Mouse (Mus musculus) forebrain, embryonic 13.5 days (tissue): ENCODE measurements around the gene Grip1. TPM values are rescaled to one million over a fixed set of nuclear protein-coding genes. Genes with fewer than 3 reads are reported as not detected.

Experiments used
- ATAC-seq: fragments of 200-750 bp; cut with Nextera tagmentation; 2 replicates; pipeline ENCODE4 v1.8.0; 2017
- H3K27ac ChIP-seq: fragments of 300-500 bp; sonication (generic); 2 replicates; pipeline ENCODE4 v1.5.1; 2015; ENCODE audit warnings: inconsistent platforms, mild to moderate bottlenecking, moderate library complexity
- H3K27me3 ChIP-seq: fragments of 300-500 bp; sonication (generic); 2 replicates; pipeline ENCODE4 v1.6.1; 2015; ENCODE audit warnings: mild to moderate bottlenecking, inconsistent platforms
- H3K36me3 ChIP-seq: fragments of 300-500 bp; sonication (generic); 2 replicates; pipeline ENCODE4 v1.6.1; 2015; ENCODE audit warnings: mild to moderate bottlenecking, inconsistent platforms; ENCODE audit not compliant: poor library complexity, severe bottlenecking
- H3K4me1 ChIP-seq: fragments of 300-500 bp; sonication (generic); 2 replicates; pipeline ENCODE4 v1.6.1; 2015; ENCODE audit warnings: inconsistent platforms
- H3K4me2 ChIP-seq: fragments of 300-500 bp; sonication (generic); 2 replicates; pipeline ENCODE4 v1.6.1; 2015; ENCODE audit warnings: inconsistent platforms, mild to moderate bottlenecking, moderate library complexity
- H3K4me3 ChIP-seq: fragments of 300-500 bp; sonication (generic); 2 replicates; pipeline ENCODE4 v1.5.1; 2015; ENCODE audit warnings: mild to moderate bottlenecking, inconsistent platforms
- H3K9ac ChIP-seq: fragments of 300-500 bp; sonication (generic); 2 replicates; pipeline ENCODE4 v1.6.1; 2015; ENCODE audit warnings: mild to moderate bottlenecking, inconsistent platforms
- H3K9me3 ChIP-seq: fragments of 300-500 bp; sonication (generic); replicated peaks from 2 replicates; pipeline ENCODE4 v1.6.1; 2016; ENCODE audit warnings: inconsistent platforms
- WGBS: fragments of 180-500 bp; shearing (Covaris S2); methylation state at CpG from one replicate; pipeline ENCODE4 v1.1.7; 2015; 5-methylcytosine and 5-hydroxymethylcytosine counted together
- polyA plus RNA-seq: library from polyadenylated mRNA; unstranded; fragments of >200 nt; fragmentation: Nextera tagmentation; extraction: Ambion mirVana; gene quantifications from 2 replicates; pipeline ENCODE4 v1.2.1, GENCODE M21; 2015

The Grip1 gene
- polyA plus RNA-seq, 1 experiment from 2014 or later = 12.4 TPM

GRCm38 (mm10) chr10:119824521-119824920 is 370.9 kb downstream of the Grip1 start:
- Histone ChIP-seq H3K27ac (peak overlapping the region; percentile 14; the same call in 1 of the 2 replicates), H3K4me1 (peaks cover 30% of the 10 kb centered on the region), H3K9ac (no peak overlapping the region), H3K36me3 (no peaks in the 10 kb centered on the region), H3K4me3 (no peak overlapping the region), H3K27me3 (no peaks in the 10 kb centered on the region), H3K4me2 (no peak overlapping the region), H3K9me3 (no peaks in the 10 kb centered on the region)
- no peak for ATAC-seq
- WGBS = 84% methylated on average over 11 of the region's 11 CpGs

GRCm38 (mm10) chr10:119830388-119830956 is 376.8 kb downstream of the Grip1 start:
- Histone ChIP-seq H3K4me3 (no peak overlapping the region), H3K4me1 (peaks cover 20% of the 10 kb centered on the region), H3K9me3 (peaks cover 12% of the 10 kb centered on the region), H3K4me2 (no peak overlapping the region), H3K36me3 (peaks cover 4% of the 10 kb centered on the region; the same call in 1 of the 2 replicates), H3K27me3 (no peaks in the 10 kb centered on the region), H3K9ac (no peak overlapping the region), H3K27ac (no peak overlapping the region)
- no peak for ATAC-seq
- 67% methylated on average over 6 of the region's 6 CpGs for WGBS

GRCm38 (mm10) chr10:119831086-119831485 is 377.5 kb downstream of the Grip1 start:
- no peaks in the 10 kb centered on the region for H3K27me3 ChIP-seq
- H3K4me1 ChIP-seq = peaks cover 14% of the 10 kb centered on the region
- H3K4me3 ChIP-seq = no peak overlapping the region
- no peak for ATAC-seq
- 100% methylated on average over 1 of the region's 1 CpGs for WGBS
- peaks cover 12% of the 10 kb centered on the region for H3K9me3 ChIP-seq
- H3K36me3 ChIP-seq = peaks cover 4% of the 10 kb centered on the region; the same call in 1 of the 2 replicates
- H3K4me2 ChIP-seq = no peak overlapping the region
- no peak overlapping the region for H3K27ac ChIP-seq
- H3K9ac ChIP-seq = no peak overlapping the region

- no peak for ATAC-seq
- Histone ChIP-seq H3K4me2 (no peak overlapping the region), H3K9me3 (peaks cover 12% of the 10 kb centered on the region), H3K27ac (no peak overlapping the region), H3K9ac (no peak overlapping the region), H3K4me3 (no peak overlapping the region), H3K4me1 (peaks cover 16% of the 10 kb centered on the region), H3K27me3 (no peaks in the 10 kb centered on the region), H3K36me3 (peaks cover 4% of the 10 kb centered on the region; the same call in 1 of the 2 replicates)
- WGBS = 87% methylated on average over 5 of the region's 5 CpGs
Observed at GRCm38 (mm10) chr10:119833334-119833733, 379.7 kb downstream of the Grip1 start.

- Histone ChIP-seq H3K27me3 (no peaks in the 10 kb centered on the region), H3K36me3 (peaks cover 4% of the 10 kb centered on the region; the same call in 1 of the 2 replicates), H3K9ac (no peak overlapping the region), H3K4me1 (peaks cover 16% of the 10 kb centered on the region), H3K27ac (no peak overlapping the region), H3K4me3 (no peak overlapping the region), H3K9me3 (peaks cover 12% of the 10 kb centered on the region), H3K4me2 (no peak overlapping the region)
- no peak for ATAC-seq
- 79% methylated on average over 4 of the region's 4 CpGs for WGBS
Observed at GRCm38 (mm10) chr10:119834122-119834521, 380.5 kb downstream of the Grip1 start.

DNA sequence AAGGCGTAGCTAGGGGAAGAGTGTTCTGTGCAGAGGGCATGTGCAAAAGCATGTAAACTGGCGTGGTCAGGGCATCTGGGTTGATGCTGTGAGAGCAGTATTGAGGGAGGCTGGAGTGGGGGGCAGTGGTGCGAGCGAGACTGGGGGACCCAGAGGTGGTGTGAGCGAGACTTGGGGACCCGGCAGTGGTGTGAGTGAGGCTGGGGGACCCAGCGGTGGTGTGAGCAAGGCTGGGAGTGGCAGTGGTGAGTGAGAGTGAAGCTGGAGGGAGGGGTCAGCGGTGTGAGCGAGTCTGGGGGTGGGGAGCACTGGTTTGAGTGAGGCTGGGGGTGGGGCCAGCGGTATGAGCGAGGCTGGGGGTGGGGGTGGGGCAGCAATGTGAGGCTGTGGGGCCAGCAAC is 386.0 kb downstream of the Grip1 start:
- Histone ChIP-seq H3K4me3 (no peak overlapping the region), H3K4me2 (no peak overlapping the region), H3K36me3 (no peaks in the 10 kb centered on the region), H3K27me3 (no peaks in the 10 kb centered on the region), H3K27ac (no peak overlapping the region), H3K9me3 (no peaks in the 10 kb centered on the region), H3K9ac (no peak overlapping the region), H3K4me1 (peaks cover 9% of the 10 kb centered on the region)
- 88% methylated on average over 11 of the region's 11 CpGs for WGBS
- 0 out of 2 replicates have a peak, but pooled peaks have one; percentile 19 for ATAC-seq

DNA sequence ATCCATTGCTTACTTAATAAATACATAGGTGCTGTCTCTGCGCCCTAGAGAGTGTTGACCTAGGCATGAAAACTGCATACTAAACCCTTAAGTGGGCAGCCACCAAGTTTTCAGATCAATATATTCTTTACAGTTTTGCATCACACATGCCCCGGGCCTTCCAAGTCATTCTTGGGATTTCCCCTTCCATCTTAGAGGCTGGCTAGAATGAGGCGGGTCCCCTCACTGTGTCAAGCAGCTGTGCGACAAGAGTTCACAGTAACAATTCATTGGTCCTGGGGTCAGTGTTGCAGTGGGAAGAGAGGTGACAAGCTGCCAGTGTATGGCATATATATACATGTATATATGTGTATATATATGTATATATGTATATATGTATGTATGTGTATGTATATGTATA is 388.4 kb downstream of the Grip1 start:
- no peaks in the 10 kb centered on the region for H3K9me3 ChIP-seq
- no peak overlapping the region for H3K4me3 ChIP-seq
- WGBS = 87% methylated on average over 4 of the region's 4 CpGs
- H3K4me2 ChIP-seq = no peak overlapping the region
- no peaks in the 10 kb centered on the region for H3K27me3 ChIP-seq
- no peak overlapping the region for H3K27ac ChIP-seq
- ATAC-seq = no peak
- peaks cover 11% of the 10 kb centered on the region for H3K4me1 ChIP-seq
- H3K36me3 ChIP-seq = no peaks in the 10 kb centered on the region
- H3K9ac ChIP-seq = no peak overlapping the region

GRCm38 (mm10) chr10:119845705-119846410 is 392.2 kb downstream of the Grip1 start:
- no peak for ATAC-seq
- H3K4me3 ChIP-seq = no peak overlapping the region
- no peak overlapping the region for H3K9ac ChIP-seq
- no peaks in the 10 kb centered on the region for H3K9me3 ChIP-seq
- no peaks in the 10 kb centered on the region for H3K27me3 ChIP-seq
- H3K4me1 ChIP-seq = peaks cover 8% of the 10 kb centered on the region
- H3K27ac ChIP-seq = no peak overlapping the region
- WGBS = 79% methylated on average over 11 of the region's 11 CpGs
- no peaks in the 10 kb centered on the region for H3K36me3 ChIP-seq
- H3K4me2 ChIP-seq = no peak overlapping the region

GRCm38 (mm10) chr10:119851594-119851993 is 398.0 kb downstream of the Grip1 start:
- Histone ChIP-seq H3K27ac (no peak overlapping the region), H3K4me1 (no peaks in the 10 kb centered on the region), H3K36me3 (no peaks in the 10 kb centered on the region), H3K9ac (no peak overlapping the region), H3K27me3 (no peaks in the 10 kb centered on the region), H3K4me3 (no peak overlapping the region), H3K9me3 (no peaks in the 10 kb centered on the region), H3K4me2 (no peak overlapping the region)
- WGBS = 87% methylated on average over 11 of the region's 11 CpGs
- ATAC-seq = no peak

- H3K9me3 ChIP-seq = no peaks in the 10 kb centered on the region
- H3K4me2 ChIP-seq = no peak overlapping the region
- WGBS = 90% methylated on average over 7 of the region's 7 CpGs
- H3K4me3 ChIP-seq = no peak overlapping the region
- no peak overlapping the region for H3K9ac ChIP-seq
- H3K27me3 ChIP-seq = no peaks in the 10 kb centered on the region
- H3K36me3 ChIP-seq = no peaks in the 10 kb centered on the region
- H3K4me1 ChIP-seq = no peaks in the 10 kb centered on the region
- no peak for ATAC-seq
- H3K27ac ChIP-seq = no peak overlapping the region
Observed at GRCm38 (mm10) chr10:119852582-119853135, 399.0 kb downstream of the Grip1 start.

- no peak for ATAC-seq
- H3K4me2 ChIP-seq = no peak overlapping the region
- H3K27ac ChIP-seq = no peak overlapping the region
- H3K36me3 ChIP-seq = peaks cover 9% of the 10 kb centered on the region
- H3K9me3 ChIP-seq = peaks cover 29% of the 10 kb centered on the region
- H3K9ac ChIP-seq = no peak overlapping the region
- no peak overlapping the region for H3K4me3 ChIP-seq
- WGBS = 86% methylated on average over 3 of the region's 3 CpGs
- H3K4me1 ChIP-seq = no peaks in the 10 kb centered on the region
- H3K27me3 ChIP-seq = no peaks in the 10 kb centered on the region
Observed at GRCm38 (mm10) chr10:119867726-119868125, 414.1 kb downstream of the Grip1 start.

DNA sequence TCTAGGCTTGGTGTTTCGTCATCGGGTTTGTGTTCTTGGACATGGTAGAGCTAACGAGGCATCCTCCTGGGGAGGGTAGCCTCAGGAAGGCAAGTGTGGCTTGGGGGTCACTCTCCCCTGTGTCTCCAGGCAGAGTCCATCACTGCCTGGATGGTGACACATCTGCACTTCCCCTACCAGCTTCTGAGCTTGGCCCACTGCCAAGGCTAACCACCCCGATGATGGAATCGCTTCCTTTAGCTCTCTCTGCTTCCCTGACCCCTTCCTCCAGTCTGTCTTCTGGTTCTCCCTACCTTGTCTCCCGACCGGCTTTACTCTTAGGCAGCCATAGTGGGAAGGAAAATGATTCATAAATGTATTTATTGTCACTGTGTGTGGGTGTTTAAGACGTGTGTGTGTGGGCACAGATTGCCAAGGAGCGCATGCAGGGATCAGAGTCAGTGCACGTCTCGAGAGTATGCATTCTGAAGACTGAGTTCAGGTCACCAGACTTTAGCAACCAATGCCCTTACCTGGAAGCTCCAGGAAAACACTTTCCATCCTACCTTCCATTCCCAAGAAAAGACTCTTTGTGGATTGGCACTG is 415.5 kb downstream of the Grip1 start:
- no peaks in the 10 kb centered on the region for H3K27me3 ChIP-seq
- no peak for ATAC-seq
- WGBS = 86% methylated on average over 11 of the region's 11 CpGs
- H3K9ac ChIP-seq = no peak overlapping the region
- H3K4me3 ChIP-seq = no peak overlapping the region
- H3K9me3 ChIP-seq = peaks cover 25% of the 10 kb centered on the region
- H3K4me2 ChIP-seq = no peak overlapping the region
- no peak overlapping the region for H3K27ac ChIP-seq
- no peaks in the 10 kb centered on the region for H3K4me1 ChIP-seq
- H3K36me3 ChIP-seq = peaks cover 9% of the 10 kb centered on the region
